Mouse (Mus musculus): ENCODE results near the gene Limch1. TPM values are rescaled to one million over a fixed set of nuclear protein-coding genes. Genes with fewer than 3 reads are reported as not detected.

Limch1 gene
- total RNA-seq, 2 experiments from 2014 or later, result 88.4 to 88.6 TPM

GRCm38 (mm10) chr5:66979332-66980218 is 233.9 kb downstream of the Limch1 start:
- DNase-seq, result peak in 1 of 2 experiments; percentile 25

DNA sequence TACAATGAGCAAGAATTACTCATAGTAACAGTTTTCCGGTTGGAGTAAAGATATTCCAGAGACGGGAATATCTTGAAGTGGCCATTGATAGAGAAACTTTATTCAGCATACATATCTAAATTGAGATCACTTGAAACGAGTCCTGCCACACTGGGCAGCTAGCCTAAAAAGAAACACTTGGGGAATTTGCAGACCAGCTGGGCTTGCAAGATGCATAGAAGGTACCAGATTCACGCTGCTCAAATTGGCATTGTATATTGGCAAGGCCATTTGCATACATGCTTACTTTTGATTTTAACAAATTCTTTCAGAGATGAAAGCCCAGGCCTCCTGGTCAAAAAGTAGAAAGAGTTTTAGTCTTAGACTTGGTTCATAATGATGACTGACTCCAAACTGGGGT is 235.2 kb downstream of the Limch1 start:
- no peak for DNase-seq

DNA sequence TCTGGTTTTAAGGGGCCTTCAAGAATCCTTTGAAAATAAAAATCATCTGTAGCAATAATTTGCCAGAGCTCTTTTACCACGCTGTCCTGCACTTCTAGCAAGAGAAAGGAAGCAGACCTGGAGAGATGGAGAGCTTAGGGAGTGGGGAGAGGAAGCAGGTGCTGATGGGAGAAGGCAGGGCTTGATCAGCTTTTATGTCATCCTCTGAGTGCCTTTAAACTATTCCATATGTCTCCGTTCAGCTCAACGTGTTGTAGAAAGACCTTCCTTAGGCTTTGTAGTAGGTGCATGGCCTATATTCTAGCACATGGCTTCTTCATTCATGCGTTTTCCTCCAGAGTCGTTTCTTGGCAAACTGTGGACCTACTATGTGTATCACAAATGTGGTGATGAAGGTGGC is 237.5 kb downstream of the Limch1 start:
- no peak for DNase-seq

GRCm38 (mm10) chr5:66988926-66989325 is 243.3 kb downstream of the Limch1 start:
- peak; percentile 15 to 48 for DNase-seq

DNA sequence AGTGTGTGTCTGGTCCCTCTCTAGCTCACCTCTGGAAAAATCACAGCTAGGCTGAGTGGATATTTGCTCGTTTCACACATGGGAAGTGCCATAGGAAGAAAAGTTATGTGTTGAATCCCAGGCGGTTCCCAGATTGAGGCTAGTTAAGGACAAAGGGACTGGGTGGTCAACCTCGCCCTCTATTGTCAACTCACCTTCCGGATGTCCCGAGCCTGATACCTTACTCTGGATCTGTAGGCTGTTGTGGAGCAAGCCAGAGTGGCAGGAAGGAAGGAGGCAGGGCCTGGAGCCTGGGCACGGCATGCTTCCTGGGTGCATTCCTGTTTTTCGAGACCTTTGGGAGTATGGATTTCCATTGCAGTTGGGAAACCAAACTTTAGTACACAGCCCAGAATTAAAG is 243.9 kb downstream of the Limch1 start:
- no peak for DNase-seq

DNA sequence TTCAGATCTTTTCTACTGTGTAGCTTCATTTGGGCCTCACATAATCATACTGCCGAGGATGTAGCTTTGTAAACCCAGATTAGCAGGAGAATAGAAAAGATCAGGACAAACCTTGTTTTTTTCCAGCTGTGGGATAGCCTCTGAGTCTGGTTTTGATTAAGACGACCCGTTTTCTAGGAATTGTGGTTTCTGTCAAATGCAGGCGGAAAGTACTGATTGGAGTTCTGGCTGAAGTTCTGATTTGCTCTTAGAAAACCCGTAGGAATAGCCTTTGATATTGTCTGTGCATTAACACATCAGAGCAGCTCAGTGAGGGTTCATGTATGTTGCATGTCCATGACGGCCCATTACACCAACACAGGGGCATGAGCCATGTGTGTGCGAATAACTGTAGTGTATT is 246.8 kb downstream of the Limch1 start:
- DNase-seq, result no peak

- no peak for DNase-seq
Observed at GRCm38 (mm10) chr5:66993076-66993475, 247.4 kb downstream of the Limch1 start.

- DNase-seq, result no peak
Observed at GRCm38 (mm10) chr5:66996124-66996523, 250.5 kb downstream of the Limch1 start.

GRCm38 (mm10) chr5:66996886-66997599 is 251.4 kb downstream of the Limch1 start:
- DNase-seq, result peak; percentile 83 to 91

DNA sequence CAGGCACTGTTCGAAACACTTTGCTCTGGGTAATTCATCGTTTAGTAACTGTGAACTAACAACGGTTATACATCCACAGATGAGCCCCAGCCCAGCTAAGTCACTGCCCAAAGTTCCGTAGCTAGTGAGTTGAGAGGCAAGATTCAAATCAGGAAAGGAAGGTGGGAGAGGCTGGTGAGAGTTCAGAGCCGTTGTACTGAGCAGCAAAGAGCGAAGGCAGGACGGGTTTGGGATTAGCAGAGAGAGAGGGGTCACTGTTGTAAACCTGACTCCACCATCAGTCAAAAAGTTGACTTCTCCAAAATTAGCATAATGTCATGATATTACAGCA is 251.9 kb downstream of the Limch1 start:
- DNase-seq, result no peak

DNA sequence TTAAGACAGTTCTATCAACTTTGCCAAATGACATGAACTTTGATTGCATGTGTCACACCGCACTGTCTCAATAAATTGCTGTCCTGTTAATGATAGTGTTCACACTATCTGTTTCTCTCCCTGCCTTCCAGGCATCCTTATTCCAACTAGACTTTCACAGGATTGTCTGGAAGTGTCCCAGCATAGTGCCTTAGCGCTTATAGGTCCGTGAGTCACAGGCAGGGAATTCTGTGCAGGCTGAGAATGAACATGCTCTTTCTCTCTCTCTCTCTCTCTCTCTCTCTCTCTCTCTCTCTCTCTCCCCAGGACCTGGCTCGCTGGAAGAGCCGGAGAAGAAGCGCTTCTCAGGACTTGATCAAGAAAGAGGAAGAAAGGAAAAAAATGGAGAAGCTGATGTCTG is 252.7 kb downstream of the Limch1 start:
- no peak for DNase-seq

DNA sequence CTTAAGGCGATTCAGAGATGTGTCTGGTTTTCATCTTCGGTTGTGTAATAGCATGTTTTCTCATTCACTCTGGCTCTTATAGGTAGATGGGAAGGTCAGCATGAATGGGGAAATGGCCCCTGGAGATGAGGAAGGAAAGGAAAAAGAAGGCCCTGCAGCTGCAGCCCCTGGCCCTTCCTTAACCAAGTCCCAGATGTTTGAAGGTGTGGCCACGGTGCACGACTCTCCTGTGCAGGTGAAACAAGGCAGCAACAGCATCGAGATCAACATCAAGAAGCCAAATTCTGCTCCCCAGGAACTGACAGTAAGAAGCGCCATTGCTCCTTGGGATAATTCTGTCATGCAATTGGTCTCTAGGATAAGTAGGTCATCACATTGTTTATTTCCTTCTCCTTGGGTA is 256.7 kb downstream of the Limch1 start:
- no peak for DNase-seq

GRCm38 (mm10) chr5:67004619-67005018 is 259.0 kb downstream of the Limch1 start:
- no peak for DNase-seq

DNA sequence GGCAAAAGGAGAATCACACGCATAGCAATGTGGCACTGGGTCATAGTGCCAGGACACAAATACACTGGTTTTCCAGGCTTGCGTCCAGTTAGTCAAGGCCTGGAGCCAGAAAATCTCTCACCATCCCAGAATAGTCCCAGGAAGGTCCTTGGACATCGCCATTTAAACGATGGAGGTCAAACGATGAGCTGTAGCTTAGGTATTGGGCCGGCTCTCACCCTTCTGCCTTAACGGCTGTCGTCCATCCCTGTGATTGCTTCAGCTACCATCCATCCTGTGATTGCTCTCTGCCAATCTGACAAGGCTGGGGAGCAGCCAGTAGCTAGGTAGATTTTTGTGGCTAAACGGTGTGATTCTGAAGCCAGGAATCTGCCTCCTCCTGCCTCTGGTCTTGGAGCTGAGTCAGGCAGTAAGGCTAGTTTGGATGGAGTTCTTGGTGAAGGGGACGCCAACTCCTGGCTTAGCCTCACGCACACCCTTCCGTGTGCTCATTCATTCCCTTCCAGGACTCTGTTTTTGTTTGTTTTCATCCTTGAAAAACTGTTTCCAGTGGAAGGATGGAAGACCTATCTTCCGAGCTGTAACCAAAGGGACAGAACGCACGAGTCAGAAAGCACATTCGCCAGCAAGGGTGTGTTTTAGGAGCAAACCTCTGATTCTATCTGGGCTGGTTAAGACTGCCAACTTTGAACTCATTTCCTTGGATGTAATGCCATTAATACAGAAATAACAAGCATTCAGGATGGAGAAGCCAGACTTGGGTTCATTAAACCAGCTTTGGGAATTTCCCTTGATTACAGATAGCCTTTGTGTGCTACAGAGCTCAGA is 265.6 kb downstream of the Limch1 start:
- peak; percentile 75 to 78 for DNase-seq

DNA sequence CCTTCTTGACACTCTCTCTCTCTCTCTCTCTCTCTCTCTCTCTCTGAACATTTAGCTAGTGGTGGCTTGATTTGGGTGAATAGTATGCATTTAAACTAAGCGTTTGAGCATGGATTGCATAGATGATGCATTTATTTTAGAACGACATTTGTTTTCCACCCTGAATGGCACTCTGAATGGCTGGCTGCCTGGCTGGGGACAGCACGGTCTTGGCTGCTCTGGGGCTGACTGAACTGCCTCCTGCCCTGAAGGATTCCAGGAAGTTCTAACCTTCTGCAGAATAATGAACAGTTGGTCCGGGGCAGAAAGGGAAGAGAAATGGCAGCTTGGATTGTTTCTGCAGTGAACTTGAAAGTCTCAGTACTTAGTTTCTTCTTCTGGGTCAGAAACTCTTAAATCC is 266.4 kb downstream of the Limch1 start:
- DNase-seq, result no peak

GRCm38 (mm10) chr5:67013926-67014325 is 268.3 kb downstream of the Limch1 start:
- no peak for DNase-seq

GRCm38 (mm10) chr5:67016450-67016849 is 270.8 kb downstream of the Limch1 start:
- DNase-seq, result peak; percentile 81 to 85

GRCm38 (mm10) chr5:67024459-67025050 is 278.9 kb downstream of the Limch1 start:
- DNase-seq, result no peak

GRCm38 (mm10) chr5:67025095-67025494 is 279.5 kb downstream of the Limch1 start:
- DNase-seq, result peak in 1 of 2 experiments; percentile 18

- no peak for DNase-seq
Observed at GRCm38 (mm10) chr5:67025581-67025980, 280.0 kb downstream of the Limch1 start.

- no peak for DNase-seq
Observed at GRCm38 (mm10) chr5:67028786-67029185, 283.2 kb downstream of the Limch1 start.

- DNase-seq, result no peak
Observed at GRCm38 (mm10) chr5:67029946-67030345, 284.3 kb downstream of the Limch1 start.

All from adrenal gland, postnatal 36 days (tissue).